Mouse (Mus musculus) thymus, postnatal 10 days (tissue): Measurements from ENCODE around the gene Pgf.
"Not testable (repeated sequence)": the region's sequence is repeated elsewhere in the genome, so short reads cannot be mapped to it uniquely, and the experiment has no call there.

Experiments
- DNase-seq, 2 experiments: peaks; one replicate each; pipeline ENCODE4 v3.0.0; 2021; ENCODE audit warnings: low spot score in 2 of 2

The Pgf gene

GRCm38 (mm10) chr12:85158801-85159200 lies 18.8 kb downstream of the Pgf start:
- no peak for DNase-seq

- no peak for DNase-seq
Observed at GRCm38 (mm10) chr12:85157797-85158460, 19.7 kb downstream of the Pgf start.

- DNase-seq: no peak
Observed at GRCm38 (mm10) chr12:85156324-85156723, 21.3 kb downstream of the Pgf start.

- DNase-seq: no peak
Observed at GRCm38 (mm10) chr12:85153011-85153410, 24.6 kb downstream of the Pgf start.

- peak; percentile 73 for DNase-seq
Observed at GRCm38 (mm10) chr12:85151002-85151774, 26.4 kb downstream of the Pgf start, which contains the start of gene Rps6kl1. Rps6kl1 (minus strand) TSS chr12:85151264.

GRCm38 (mm10) chr12:85150321-85151001 lies 27.1 kb downstream of the Pgf start:
- no peak for DNase-seq

GRCm38 (mm10) chr12:85146881-85147280 lies 30.7 kb downstream of the Pgf start:
- DNase-seq: no peak

- no peak for DNase-seq
Observed at GRCm38 (mm10) chr12:85146355-85146754, 31.2 kb downstream of the Pgf start.

GRCm38 (mm10) chr12:85145630-85146029 lies 32.0 kb downstream of the Pgf start:
- DNase-seq: no peak

GRCm38 (mm10) chr12:85144821-85145220 lies 32.8 kb downstream of the Pgf start:
- DNase-seq: no peak

GRCm38 (mm10) chr12:85144276-85144675 lies 33.3 kb downstream of the Pgf start:
- not testable (repeated sequence) for DNase-seq

GRCm38 (mm10) chr12:85142803-85143202 lies 34.8 kb downstream of the Pgf start:
- DNase-seq: peak; percentile 66 to 87

- DNase-seq: no peak
Observed at GRCm38 (mm10) chr12:85141096-85141495, 36.5 kb downstream of the Pgf start.

GRCm38 (mm10) chr12:85140036-85140701 lies 37.4 kb downstream of the Pgf start:
- peak; percentile 35 to 44 for DNase-seq

GRCm38 (mm10) chr12:85136627-85137026 lies 41.0 kb downstream of the Pgf start:
- no peak for DNase-seq

GRCm38 (mm10) chr12:85135513-85136470 lies 41.8 kb downstream of the Pgf start:
- no peak for DNase-seq

- no peak for DNase-seq
Observed at GRCm38 (mm10) chr12:85134043-85134794, 43.4 kb downstream of the Pgf start.

- DNase-seq: no peak
Observed at GRCm38 (mm10) chr12:85131361-85131760, 46.2 kb downstream of the Pgf start.

GRCm38 (mm10) chr12:85129426-85129978 lies 48.1 kb downstream of the Pgf start:
- DNase-seq: no peak
